Mouse (Mus musculus) testis, adult 2 months (tissue): ENCODE results near the gene Rplp2. TPM values are rescaled to one million over a fixed set of nuclear protein-coding genes. Genes with fewer than 3 reads are reported as not detected.

Experiments used
- H3K27ac ChIP-seq: fragments of 200-500 bp; 2 replicates; pipeline ENCODE4 v1.5.1; 2012; ENCODE audit warnings: low read depth, low read length; ENCODE audit not compliant: control insufficient read depth, insufficient read depth
- H3K27me3 ChIP-seq: fragments of 200-500 bp; 2 replicates; pipeline ENCODE4 v1.6.1; 2012; ENCODE audit warnings: mild to moderate bottlenecking, low read length, moderate library complexity; ENCODE audit not compliant: control insufficient read depth, insufficient read depth
- H3K36me3 ChIP-seq: fragments of 200-500 bp; 2 replicates; pipeline ENCODE4 v1.6.1; 2012; ENCODE audit warnings: mild to moderate bottlenecking, low read length; ENCODE audit not compliant: control insufficient read depth, insufficient read depth
- H3K4me1 ChIP-seq: fragments of 200-500 bp; 2 replicates; pipeline ENCODE4 v1.6.1; 2012; ENCODE audit warnings: low read length; ENCODE audit not compliant: control insufficient read depth, insufficient read depth
- H3K4me3 ChIP-seq: fragments of 200-500 bp; 2 replicates; pipeline ENCODE4 v1.5.1; 2012; ENCODE audit warnings: low read depth, mild to moderate bottlenecking, low read length, moderate library complexity, mixed read lengths; ENCODE audit not compliant: control insufficient read depth
- CTCF ChIP-seq: fragments of 200-500 bp; IDR thresholded peaks from 2 replicates; pipeline ENCODE4 v1.5.1; 2012; ENCODE audit warnings: low read depth, mild to moderate bottlenecking, inconsistent platforms, low read length, moderate library complexity; ENCODE audit not compliant: control insufficient read depth, insufficient read depth, insufficient replicate concordance
- POLR2A ChIP-seq: fragments of 200-500 bp; IDR thresholded peaks from 2 replicates; pipeline ENCODE4 v1.6.1; 2012; ENCODE audit warnings: low read depth, mild to moderate bottlenecking, inconsistent platforms, low read length, moderate library complexity; ENCODE audit not compliant: control insufficient read depth
- polyA plus RNA-seq: library from polyadenylated mRNA; depleted of rRNA; stranded (reverse); fragments of >200 nt; gene quantifications from 2 replicates; pipeline ENCODE4 v1.2.3, GENCODE M21; 2012; rRNA removed

Rplp2 gene
- polyA plus RNA-seq, 1 experiment: 226 TPM

GRCm38 (mm10) chr7:141486239-141486638 lies 39.1 kb downstream of the Rplp2 start:
- TF ChIP-seq CTCF (no peak), POLR2A (no peak)
- no peaks in the 10 kb centered on the region for H3K27me3 ChIP-seq
- H3K4me3 ChIP-seq: no peak overlapping the region
- H3K27ac ChIP-seq: no peak overlapping the region
- no peaks in the 10 kb centered on the region for H3K36me3 ChIP-seq
- H3K4me1 ChIP-seq: peaks cover 13% of the 10 kb centered on the region

GRCm38 (mm10) chr7:141487141-141487540 lies 40.0 kb downstream of the Rplp2 start:
- TF ChIP-seq POLR2A: no peak
- no peak for TF ChIP-seq CTCF
- H3K4me1 ChIP-seq: peaks cover 7% of the 10 kb centered on the region
- H3K4me3 ChIP-seq: no peak overlapping the region
- H3K27ac ChIP-seq: no peak overlapping the region
- H3K27me3 ChIP-seq: no peaks in the 10 kb centered on the region
- no peaks in the 10 kb centered on the region for H3K36me3 ChIP-seq

GRCm38 (mm10) chr7:141491151-141491550 lies 44.0 kb downstream of the Rplp2 start:
- Histone ChIP-seq H3K36me3 (no peaks in the 10 kb centered on the region), H3K27me3 (no peaks in the 10 kb centered on the region), H3K4me3 (no peak overlapping the region), H3K4me1 (no peaks in the 10 kb centered on the region), H3K27ac (no peak overlapping the region)
- no peak for TF ChIP-seq CTCF
- TF ChIP-seq POLR2A: no peak

- no peak for TF ChIP-seq POLR2A
- no peak for TF ChIP-seq CTCF
- Histone ChIP-seq H3K4me1 (no peaks in the 10 kb centered on the region), H3K27me3 (no peaks in the 10 kb centered on the region), H3K36me3 (no peaks in the 10 kb centered on the region), H3K27ac (no peak overlapping the region), H3K4me3 (no peak overlapping the region)
Observed at GRCm38 (mm10) chr7:141492738-141493137, 45.6 kb downstream of the Rplp2 start.

GRCm38 (mm10) chr7:141493729-141494128 lies 46.6 kb downstream of the Rplp2 start:
- TF ChIP-seq CTCF: no peak
- no peak for TF ChIP-seq POLR2A
- Histone ChIP-seq H3K4me3 (no peak overlapping the region), H3K27me3 (no peaks in the 10 kb centered on the region), H3K4me1 (no peaks in the 10 kb centered on the region), H3K27ac (no peak overlapping the region), H3K36me3 (no peaks in the 10 kb centered on the region)

GRCm38 (mm10) chr7:141495379-141495778 lies 48.2 kb downstream of the Rplp2 start:
- no peaks in the 10 kb centered on the region for H3K4me1 ChIP-seq
- H3K27me3 ChIP-seq: no peaks in the 10 kb centered on the region
- H3K4me3 ChIP-seq: no peak overlapping the region
- no peaks in the 10 kb centered on the region for H3K36me3 ChIP-seq
- TF ChIP-seq CTCF (no peak), POLR2A (no peak)
- H3K27ac ChIP-seq: no peak overlapping the region

- no peaks in the 10 kb centered on the region for H3K36me3 ChIP-seq
- no peaks in the 10 kb centered on the region for H3K4me1 ChIP-seq
- TF ChIP-seq POLR2A (no peak), CTCF (no peak)
- H3K27me3 ChIP-seq: no peaks in the 10 kb centered on the region
- H3K4me3 ChIP-seq: no peak overlapping the region
- H3K27ac ChIP-seq: no peak overlapping the region
Observed at GRCm38 (mm10) chr7:141495940-141496339, 48.8 kb downstream of the Rplp2 start.

- Histone ChIP-seq H3K27ac (no peak overlapping the region), H3K4me1 (no peaks in the 10 kb centered on the region), H3K4me3 (no peak overlapping the region), H3K27me3 (no peaks in the 10 kb centered on the region), H3K36me3 (no peaks in the 10 kb centered on the region)
- no peak for TF ChIP-seq POLR2A
- no peak for TF ChIP-seq CTCF
Observed at GRCm38 (mm10) chr7:141497600-141497999, 50.4 kb downstream of the Rplp2 start.

Other genes starting within 250 kb of the Rplp2 start
- gene Lmntd2, start 233.3 kb upstream of the Rplp2 start, polyA plus RNA-seq: 216 and 222 TPM in 2 replicates
- 33.5 and 41.7 TPM in 2 replicates for gene Rassf7, start 231.5 kb upstream of the Rplp2 start, polyA plus RNA-seq
- 17.6 and 19.0 TPM in 2 replicates for gene Phrf1, start 218.6 kb upstream of the Rplp2 start, polyA plus RNA-seq
- gene Irf7, start 180.9 kb upstream of the Rplp2 start, polyA plus RNA-seq: 2.3 and 2.4 TPM in 2 replicates
- gene Cdhr5, start 170.6 kb upstream of the Rplp2 start, polyA plus RNA-seq: 0.76 and 0.91 TPM in 2 replicates
- 6.4 and 8.6 TPM in 2 replicates for gene Sct, start 168.2 kb upstream of the Rplp2 start, polyA plus RNA-seq
- 11.5 and 13.0 TPM in 2 replicates for gene Drd4, start 155.4 kb upstream of the Rplp2 start, polyA plus RNA-seq
- gene Deaf1, start 119.7 kb upstream of the Rplp2 start, polyA plus RNA-seq: 8.3 and 9.1 TPM in 2 replicates
- gene Tmem80, start 119.6 kb upstream of the Rplp2 start, polyA plus RNA-seq: 42.3 and 44.2 TPM in 2 replicates
- gene Eps8l2, start 108.5 kb upstream of the Rplp2 start, polyA plus RNA-seq: 4.7 and 5.3 TPM in 2 replicates
- gene Taldo1, start 55.2 kb upstream of the Rplp2 start, polyA plus RNA-seq: 26.0 and 30.2 TPM in 2 replicates
- gene Gatd1, start 33.2 kb upstream of the Rplp2 start, polyA plus RNA-seq: 23.3 and 24.4 TPM in 2 replicates
- gene Cend1, start 17.9 kb upstream of the Rplp2 start, polyA plus RNA-seq: 0.48 and 0.63 TPM in 2 replicates
- 7.2 and 10.9 TPM in 2 replicates for gene Slc25a22, start 9.5 kb upstream of the Rplp2 start, polyA plus RNA-seq
- gene Pidd1, start 3.3 kb upstream of the Rplp2 start, polyA plus RNA-seq: 5.5 and 5.6 TPM in 2 replicates
- gene Pnpla2, start 7.8 kb downstream of the Rplp2 start, polyA plus RNA-seq: 379 and 436 TPM in 2 replicates
- gene Cracr2b, start 13.7 kb downstream of the Rplp2 start, polyA plus RNA-seq: 2.1 and 2.4 TPM in 2 replicates
- 102 and 104 TPM in 2 replicates for gene Cd151, start 20.0 kb downstream of the Rplp2 start, polyA plus RNA-seq
- gene Polr2l, start 27.8 kb downstream of the Rplp2 start, polyA plus RNA-seq: 20.8 and 21.1 TPM in 2 replicates
- gene Tspan4, start 27.9 kb downstream of the Rplp2 start, polyA plus RNA-seq: 14.6 and 15.5 TPM in 2 replicates
- 81.0 and 89.4 TPM in 2 replicates for gene Chid1, start 92.5 kb downstream of the Rplp2 start, polyA plus RNA-seq
- gene Ap2a2, start 114.8 kb downstream of the Rplp2 start, polyA plus RNA-seq: 25.4 and 26.8 TPM in 2 replicates
- 1.6 and 1.8 TPM in 2 replicates for gene Muc6, start 207.9 kb downstream of the Rplp2 start, polyA plus RNA-seq
- gene Muc2, start 243.0 kb downstream of the Rplp2 start, polyA plus RNA-seq: 1.3 and 1.8 TPM in 2 replicates